Comparison of ENCODE assay signal across 9 mouse cellular contexts in genomic region chr10:126930270-126931121, GRCm38 (mm10). TPM values are rescaled to one million over a fixed set of nuclear protein-coding genes. Genes with fewer than 3 reads are reported as not detected.
DNase-seq lines count a peak whose midpoint lies in the region; ATAC-seq and TF ChIP-seq lines count a peak whose summit lies in the region.
"Had no signal": no experiment of that assay in that cellular context is flagged by ENCODE, and none has a peak within 500 bp of the region (broad histone marks: within the 10 kb centered on the region; RNA-seq: fewer than 3 reads in every experiment).

No protein-coding gene starts in this region.

- peak; percentile 56; the same call in 1 of the 2 replicates for TF ChIP-seq POLR2A in embryonic fibroblast, embryonic 13.5 days (IDR thresholded peaks at IDR 0.05; ENCODE audit: low read depth, low read length)

- H3K27me3 ChIP-seq in hindbrain, embryonic 15.5 days = no peaks in the 10 kb centered on the region

- H3K4me3 ChIP-seq in embryonic fibroblast, embryonic 13.5 days (ENCODE audit: insufficient read depth, low read length) = no peak overlapping the region
- H3K4me3 ChIP-seq in hindbrain, embryonic 15.5 days = no peak overlapping the region
- H3K4me3 ChIP-seq: megakaryocyte, embryonic 14.5 days had no signal

- ATAC-seq in hindbrain, embryonic 15.5 days (ENCODE audit: low FRiP score, low read depth) = peak; percentile 60

- peak; percentile 50 for DNase-seq in kidney, postnatal 10 days
- DNase-seq in kidney, postnatal 36 days = no peak
- peak; percentile 44 for DNase-seq in lung, postnatal 36 days
- peak; percentile 80 for DNase-seq in testis, postnatal 10 days (ENCODE audit: low spot score)
- no peak for DNase-seq in left cerebral cortex, postnatal 25 days (ENCODE audit: low spot score in 2 of 2)
- no peak for DNase-seq in spleen, postnatal 4 days (ENCODE audit: low spot score in 2 of 2)

- peaks cover 21% of the 10 kb centered on the region for H3K4me1 ChIP-seq in embryonic fibroblast, embryonic 13.5 days (ENCODE audit: control insufficient read depth, insufficient read depth, low read length)
- peaks cover 52% of the 10 kb centered on the region for H3K4me1 ChIP-seq in hindbrain, embryonic 15.5 days (replicated peaks)

- H3K4me2 ChIP-seq in hindbrain, embryonic 15.5 days = no peak overlapping the region

- no peak for TF ChIP-seq CTCF in embryonic fibroblast, embryonic 13.5 days (IDR thresholded peaks at IDR 0.05; ENCODE audit: borderline replicate concordance, insufficient read depth, low read length)

- H3K36me3 ChIP-seq in hindbrain, embryonic 15.5 days = no peaks in the 10 kb centered on the region

- intact Hi-C loops in left cerebral cortex, postnatal 25 days (cut with DNase I) = loop anchor here (1.0 kb wide), 1 partner anchor 27 kb away; no protein-coding TSS in a partner anchor

- no peaks in the 10 kb centered on the region for H3K9me3 ChIP-seq in hindbrain, embryonic 15.5 days

- H3K27ac ChIP-seq in embryonic fibroblast, embryonic 13.5 days (ENCODE audit: insufficient read depth, low read length) = peak overlapping the region; percentile 99
- H3K27ac ChIP-seq in hindbrain, embryonic 15.5 days (replicated peaks) = peak overlapping the region; percentile 77

- no peak overlapping the region for H3K9ac ChIP-seq in hindbrain, embryonic 15.5 days

- 27% methylated on average over 15 of the region's 15 CpGs for WGBS in hindbrain, embryonic 15.5 days

RNA-seq across cellular contexts. Expression of gene Atp23, which starts 29.3 kb away (rescaled TPM):
- polyA plus RNA-seq in embryonic fibroblast, embryonic 13.5 days (2011; ENCODE audit: insufficient read length, low read depth, missing spikeins) = 4.7 and 5.2 TPM in 2 replicates
- polyA plus RNA-seq in hindbrain, embryonic 15.5 days (2015; fragmentation: Nextera tagmentation; extraction: Ambion mirVana) = 14.0 and 15.4 TPM in 2 replicates
- 1 to 10 TPM; 9.2 to 9.7 TPM for total RNA-seq in left cerebral cortex, postnatal 25 days (2021)

RNA-seq across cellular contexts. Expression of gene Ctdsp2, which starts 48.0 kb away (rescaled TPM):
- polyA plus RNA-seq in embryonic fibroblast, embryonic 13.5 days (2011; ENCODE audit: insufficient read length, low read depth, missing spikeins) = 152 and 208 TPM in 2 replicates
- polyA plus RNA-seq in hindbrain, embryonic 15.5 days (2015; fragmentation: Nextera tagmentation; extraction: Ambion mirVana) = 19.0 and 19.4 TPM in 2 replicates
- 10 to 100 TPM; 69.2 to 80.7 TPM for total RNA-seq in left cerebral cortex, postnatal 25 days (2021)

Comparison
In these comparisons a context has a peak if more than half of its experiments do, and no peak if none do; other contexts are left out.
1. DNase-seq: peak in kidney, postnatal 10 days (single experiment), lung, postnatal 36 days (single experiment) and testis, postnatal 10 days (single experiment); none in kidney, postnatal 36 days (0 of 2), left cerebral cortex, postnatal 25 days (0 of 2) and spleen, postnatal 4 days (0 of 2).